Mouse (Mus musculus): ENCODE results near the gene Uchl1.

DNA sequence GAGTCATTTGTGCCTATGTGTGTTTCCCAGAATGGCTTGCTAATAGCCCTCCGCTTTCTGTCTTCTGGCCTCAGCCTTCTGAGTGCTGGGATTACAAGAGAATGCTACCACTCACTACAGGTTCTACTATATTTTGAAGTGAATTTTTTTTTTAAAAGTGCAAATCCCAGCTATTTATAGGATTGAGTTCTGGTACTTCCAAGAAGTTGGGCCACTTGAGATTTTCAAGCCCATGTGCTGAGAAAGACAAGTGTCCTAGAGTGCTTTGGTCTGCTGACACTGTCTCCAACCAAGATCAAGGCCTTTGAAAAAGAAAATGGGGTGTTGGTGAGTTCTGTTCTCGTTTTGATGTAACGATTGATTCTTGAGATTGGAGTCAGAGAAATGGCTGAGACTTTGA, 47.7 kb downstream of the Uchl1 start:
- TF ChIP-seq CTCF (IDR thresholded peaks at IDR 0.05) (no peak), POLR2A (IDR thresholded peaks at IDR 0.05; ENCODE audit: insufficient read depth, low read depth, low read length) (no peak)
